Mouse (Mus musculus) ES-E14 (cell line): ENCODE results near the gene Magix.

Experiments
- HCFC1 ChIP-seq: IDR thresholded peaks from 2 replicates; pipeline ENCODE4 v1.6.1; 2012; ENCODE audit warnings: low read length, inconsistent platforms, borderline replicate concordance; ENCODE audit not compliant: insufficient read depth
- ZC3H11A ChIP-seq: IDR thresholded peaks from 2 replicates; pipeline ENCODE4 v1.6.1; 2012; ENCODE audit warnings: low read depth, mild to moderate bottlenecking, inconsistent platforms, low read length, borderline replicate concordance

- TF ChIP-seq ZC3H11A (no peak), HCFC1 (no peak)
Measured at GRCm38 (mm10) chrX:7635101-7635500, 46.0 kb downstream of the Magix start.
